Mouse (Mus musculus) frontal cortex, postnatal 36 days (tissue): ENCODE measurements around the gene Epdr1.

Experiments used
- DNase-seq, 2 experiments: peaks; one replicate each; pipeline ENCODE4 v3.0.0; 2022; ENCODE audit warnings: low spot score in 2 of 2

Epdr1 gene

DNA sequence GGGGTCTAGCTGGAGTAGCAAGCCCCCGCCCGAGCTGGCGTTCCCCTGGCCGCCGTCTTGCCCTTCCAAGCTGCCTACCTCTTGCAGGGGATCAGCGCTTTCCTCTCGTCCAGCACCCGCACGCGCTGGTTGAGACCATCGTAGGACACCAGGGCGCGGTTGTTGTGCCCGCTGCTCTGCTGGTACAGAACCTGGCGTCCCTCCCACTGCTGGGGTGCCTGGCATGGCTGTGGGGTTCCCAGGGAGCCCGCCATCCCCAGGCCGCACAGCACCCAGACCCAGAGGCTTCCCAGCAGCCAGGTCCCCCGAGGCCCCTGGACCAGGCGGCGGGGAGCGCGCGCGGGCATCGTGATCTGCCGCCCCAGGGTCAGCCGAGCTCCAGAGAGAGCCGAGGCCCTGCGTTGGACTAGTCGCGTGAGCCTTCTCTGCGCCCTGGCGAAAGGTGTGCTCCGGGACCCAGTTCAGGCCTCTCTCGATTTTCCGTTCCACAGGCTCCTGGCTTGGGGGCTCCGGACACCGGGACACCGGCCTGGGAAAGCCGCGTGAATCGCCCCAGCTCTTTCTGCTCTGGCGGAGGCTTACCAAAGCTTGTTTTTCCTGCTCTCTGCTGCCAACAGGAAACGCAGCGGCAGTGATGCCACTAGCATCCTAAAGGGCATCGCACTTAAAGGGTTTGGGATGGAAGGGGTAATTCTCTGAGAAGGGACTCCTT, at the start of gene Epdr1:
Epdr1 (minus strand) TSS at position 712 of the 712 bp plus-strand sequence.
- DNase-seq = peak; percentile 77

DNA sequence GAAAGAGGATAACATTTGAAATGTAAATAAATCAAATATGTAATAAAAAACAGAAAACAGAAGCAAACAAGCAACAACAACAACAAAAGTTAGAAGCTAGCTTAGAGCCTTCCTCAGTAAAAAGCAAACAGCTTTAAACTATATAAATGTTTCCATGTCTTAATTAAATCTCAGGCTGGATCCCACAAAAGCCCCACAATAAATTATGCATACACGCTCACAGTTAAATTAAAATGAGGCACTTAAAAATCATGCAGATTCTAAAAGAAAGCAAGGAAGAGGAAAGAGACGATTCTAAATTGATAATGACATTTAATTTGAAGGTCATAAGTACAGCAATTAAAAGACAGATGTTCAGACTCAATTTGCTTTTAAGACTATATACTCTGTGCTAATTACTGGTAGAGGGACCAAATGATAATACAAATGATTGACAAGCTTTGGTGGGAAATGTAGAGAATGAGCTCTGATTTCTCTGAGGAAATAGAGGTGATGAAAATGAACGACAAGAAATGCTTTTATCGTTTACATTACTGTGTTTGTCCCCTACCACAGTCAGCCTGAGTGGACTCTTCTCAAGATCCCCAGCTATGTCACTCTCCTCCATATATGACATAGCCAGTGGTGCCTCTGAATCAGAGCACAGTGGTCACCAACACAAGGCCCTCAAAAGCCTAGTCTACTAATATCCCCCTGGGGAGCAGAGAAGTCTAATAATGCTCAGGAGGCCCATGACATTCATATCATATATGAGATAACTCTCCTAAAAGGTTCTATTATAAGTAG, 48.8 kb upstream of the Epdr1 start:
- no peak for DNase-seq

DNA sequence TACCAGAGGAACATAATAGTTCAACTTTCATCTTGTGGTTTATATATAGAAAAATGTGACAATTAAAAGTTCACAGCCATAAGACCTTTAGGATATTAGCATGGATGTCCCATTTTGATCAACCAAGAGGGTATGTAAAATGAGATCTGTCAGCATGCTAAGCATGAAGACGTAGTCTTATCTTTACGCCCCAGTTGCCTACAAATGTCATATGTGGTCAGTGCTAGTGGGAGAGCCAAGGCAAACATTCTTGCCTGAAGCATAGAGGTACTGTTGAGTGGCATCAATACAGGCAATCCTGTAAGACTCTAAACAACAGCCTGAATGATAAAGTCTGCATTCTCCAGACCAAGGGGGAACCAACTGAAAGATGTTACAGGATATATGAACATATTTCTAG, 32.7 kb upstream of the Epdr1 start:
- no peak for DNase-seq

DNA sequence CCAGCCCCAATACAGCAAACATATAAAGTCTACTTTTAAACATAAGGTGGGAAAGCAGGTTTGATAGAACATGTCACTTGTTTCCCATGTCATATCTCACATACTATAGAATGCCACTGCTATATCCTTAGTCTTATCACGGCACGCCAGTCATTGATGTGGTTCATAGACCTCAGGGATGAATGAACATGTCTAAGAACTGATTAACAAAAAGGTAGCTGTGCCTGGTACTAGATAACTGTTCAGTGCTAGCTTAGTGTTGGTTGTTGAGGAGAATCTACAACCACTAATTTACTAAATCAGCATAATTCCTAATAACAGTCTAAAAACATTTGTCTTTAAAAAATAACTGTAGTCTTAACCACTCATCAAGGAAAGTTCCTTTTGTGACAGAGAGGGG, 30.1 kb upstream of the Epdr1 start:
- no peak for DNase-seq

DNA sequence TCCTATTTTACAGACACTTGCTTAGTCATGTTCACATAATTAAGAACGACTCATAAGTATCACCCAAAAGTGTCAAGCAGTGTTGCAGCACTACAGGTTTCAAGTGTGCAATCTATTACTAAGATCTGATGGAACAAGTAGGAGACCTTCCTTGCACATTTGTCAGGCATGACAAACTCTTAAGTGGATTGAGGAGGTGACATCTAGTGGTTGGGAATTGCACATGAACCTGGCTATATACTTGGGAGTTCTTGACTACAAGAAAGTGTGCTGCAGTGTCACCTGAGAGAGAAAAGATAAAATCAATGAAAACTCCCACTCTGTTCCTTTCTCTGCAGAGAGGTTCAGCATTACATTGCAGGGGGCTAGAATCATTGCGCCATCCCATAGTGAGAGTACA, 24.5 kb upstream of the Epdr1 start:
- DNase-seq = peak in 1 of 2 experiments; percentile 27

DNA sequence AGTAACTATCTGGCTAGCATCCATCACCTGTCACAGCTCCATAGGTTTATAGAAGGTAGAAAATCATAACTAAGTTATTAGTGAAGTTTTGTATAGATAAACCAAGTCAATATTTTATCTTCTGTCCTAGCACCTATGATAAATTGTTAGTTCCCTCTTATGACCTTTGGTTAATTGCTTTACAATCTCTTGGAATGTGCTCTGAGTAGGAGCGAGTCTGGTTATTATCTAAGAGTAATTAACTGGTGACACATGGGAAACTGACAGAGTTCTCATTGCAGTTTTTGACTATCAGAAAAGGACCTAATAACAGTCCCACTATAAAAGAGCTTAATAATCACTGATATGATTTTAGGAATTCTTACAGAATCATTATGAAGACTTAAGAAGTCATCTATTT, 23.8 kb upstream of the Epdr1 start:
- no peak for DNase-seq

DNA sequence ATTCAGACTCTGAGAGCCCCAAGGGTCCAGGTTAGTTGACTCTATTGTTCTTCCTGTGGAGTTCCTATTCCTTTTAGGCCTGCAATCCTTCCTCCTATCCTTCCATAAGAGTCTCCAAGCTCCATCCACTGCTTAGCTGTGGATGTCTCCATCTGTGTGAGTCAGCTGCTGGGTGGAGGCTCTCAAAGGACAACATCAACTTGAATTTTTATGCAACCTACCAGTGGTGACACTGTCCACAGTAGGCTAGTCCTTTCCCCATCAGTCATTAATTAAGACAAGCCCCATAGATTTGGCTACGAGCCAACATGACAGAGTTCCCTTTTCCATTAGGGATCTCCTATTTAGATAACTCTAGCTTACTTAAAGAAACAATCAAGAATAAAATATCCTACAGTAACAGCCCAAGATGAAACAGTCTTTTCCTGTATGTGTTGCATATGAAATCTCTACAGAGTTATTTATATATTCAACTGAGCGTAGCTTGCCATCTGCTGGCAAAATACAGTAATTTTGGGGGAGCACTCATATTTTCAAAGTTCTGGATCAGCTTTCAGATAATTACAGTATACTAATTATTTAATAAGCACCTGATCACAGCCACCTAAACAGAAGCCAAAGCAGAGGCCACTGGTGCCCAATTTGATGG, 20.6 kb upstream of the Epdr1 start:
- DNase-seq = peak in 1 of 2 experiments; percentile 42

DNA sequence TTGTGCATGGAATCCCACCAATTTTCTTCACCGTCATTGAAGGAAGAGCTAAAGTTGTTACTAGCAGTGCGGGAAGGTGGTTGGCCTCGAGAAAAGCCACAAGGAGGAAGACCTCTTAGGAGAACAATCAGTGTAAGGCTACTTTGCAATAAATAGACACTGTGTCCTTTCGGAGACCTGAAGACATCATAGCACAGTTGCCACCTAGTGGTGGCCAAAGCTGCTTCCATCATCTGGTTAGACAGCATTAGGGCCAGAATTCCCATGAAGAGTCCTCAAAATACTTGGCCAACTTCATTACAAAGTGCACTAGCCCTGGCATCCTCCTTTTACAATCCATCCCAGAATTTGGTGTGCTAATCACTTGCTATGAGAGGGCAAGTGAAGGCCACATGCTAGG, 16.4 kb upstream of the Epdr1 start:
- DNase-seq = no peak

DNA sequence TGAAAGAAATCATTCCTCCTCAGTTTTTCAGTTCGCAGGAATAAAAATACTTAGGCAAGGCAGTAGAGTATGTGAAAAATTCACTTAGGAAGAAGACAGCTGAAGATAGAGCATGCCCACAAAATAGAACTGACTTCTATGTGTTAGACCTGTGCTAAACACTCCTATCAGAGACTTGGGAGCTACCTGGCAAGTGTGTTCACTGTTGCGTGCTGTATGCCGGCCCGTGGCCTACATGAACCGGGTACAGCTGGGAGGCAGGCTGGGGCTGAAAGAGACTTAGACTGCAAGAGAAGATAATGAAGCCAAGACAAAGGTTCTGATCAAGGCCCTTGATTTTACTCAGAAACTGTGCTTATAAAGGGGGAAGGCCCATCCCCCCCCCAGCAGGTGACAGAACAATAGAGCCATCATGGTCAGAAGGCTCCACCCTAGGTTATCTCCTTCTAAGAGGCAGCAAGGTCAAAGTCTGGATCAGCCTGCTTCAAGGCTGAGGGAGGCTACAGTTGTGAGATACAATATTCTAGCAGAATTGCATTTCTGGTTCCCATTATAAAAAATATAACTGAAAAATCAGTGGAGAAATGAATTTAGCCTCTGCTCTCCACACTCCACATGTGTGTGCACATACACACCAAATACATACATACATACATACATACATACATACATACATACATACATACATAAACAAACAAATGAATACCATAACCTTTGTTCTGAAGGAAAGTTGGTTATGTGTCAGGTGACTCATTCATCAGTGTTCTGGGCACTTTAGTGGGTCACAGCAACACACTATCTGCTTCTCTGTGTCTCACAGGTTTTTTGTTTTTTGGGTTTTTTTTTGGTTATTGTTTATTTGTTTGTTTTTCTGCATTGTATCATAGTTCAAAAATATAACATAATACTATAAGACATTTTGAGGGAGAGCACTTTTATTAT, 11.3 kb upstream of the Epdr1 start:
- DNase-seq = no peak

DNA sequence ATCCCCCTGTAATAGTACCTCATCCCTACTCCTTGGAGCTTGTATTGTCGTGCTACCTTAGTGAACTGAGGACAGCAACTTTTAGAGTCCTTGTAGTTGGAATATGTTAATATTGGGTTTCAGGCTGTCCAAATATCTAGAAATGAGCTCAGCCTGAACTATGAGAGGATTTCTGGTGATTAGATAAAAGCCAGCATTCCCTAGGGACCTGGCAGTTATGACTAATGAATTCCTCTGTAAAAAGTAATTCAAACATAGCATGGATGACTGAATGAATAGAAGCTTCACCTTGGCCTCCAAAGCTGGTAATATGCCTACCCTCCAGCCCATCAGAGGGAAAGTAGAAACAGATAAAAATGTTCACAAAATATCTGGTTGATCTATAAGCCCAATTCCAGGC, 6.7 kb upstream of the Epdr1 start:
- no peak for DNase-seq

DNA sequence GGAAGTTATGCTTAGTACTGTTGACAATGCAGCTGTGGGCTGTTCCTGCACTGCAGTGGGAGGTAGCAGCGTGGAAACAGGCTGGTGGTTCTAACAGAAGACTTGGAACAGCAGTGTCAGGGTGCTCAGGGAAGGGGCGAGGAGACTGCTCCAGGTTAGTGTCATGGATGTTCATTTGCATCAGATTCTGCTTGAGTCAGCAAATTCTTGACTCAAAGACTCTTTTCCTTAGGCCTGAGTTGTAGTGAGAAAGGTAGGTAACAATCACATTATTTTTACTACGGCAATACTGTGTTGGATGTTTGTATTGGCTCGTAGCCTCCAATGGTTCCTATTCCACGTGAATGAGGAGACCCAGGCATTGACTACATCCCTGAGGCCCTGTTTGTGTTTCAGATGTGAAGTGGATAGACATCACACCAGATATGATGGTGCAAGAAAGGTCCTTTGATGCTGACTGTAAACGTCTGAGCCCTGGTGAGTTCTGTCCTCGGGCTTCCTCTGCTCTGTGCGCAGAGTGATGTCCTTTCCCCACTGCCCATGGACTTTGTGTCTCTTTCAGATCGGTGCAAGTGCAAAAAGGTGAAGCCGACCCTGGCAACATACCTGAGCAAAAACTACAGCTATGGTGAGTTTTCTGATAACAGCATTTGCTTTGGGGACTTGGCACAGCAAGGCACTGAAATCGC, 5.0 kb upstream of the Epdr1 start:
- DNase-seq = no peak

DNA sequence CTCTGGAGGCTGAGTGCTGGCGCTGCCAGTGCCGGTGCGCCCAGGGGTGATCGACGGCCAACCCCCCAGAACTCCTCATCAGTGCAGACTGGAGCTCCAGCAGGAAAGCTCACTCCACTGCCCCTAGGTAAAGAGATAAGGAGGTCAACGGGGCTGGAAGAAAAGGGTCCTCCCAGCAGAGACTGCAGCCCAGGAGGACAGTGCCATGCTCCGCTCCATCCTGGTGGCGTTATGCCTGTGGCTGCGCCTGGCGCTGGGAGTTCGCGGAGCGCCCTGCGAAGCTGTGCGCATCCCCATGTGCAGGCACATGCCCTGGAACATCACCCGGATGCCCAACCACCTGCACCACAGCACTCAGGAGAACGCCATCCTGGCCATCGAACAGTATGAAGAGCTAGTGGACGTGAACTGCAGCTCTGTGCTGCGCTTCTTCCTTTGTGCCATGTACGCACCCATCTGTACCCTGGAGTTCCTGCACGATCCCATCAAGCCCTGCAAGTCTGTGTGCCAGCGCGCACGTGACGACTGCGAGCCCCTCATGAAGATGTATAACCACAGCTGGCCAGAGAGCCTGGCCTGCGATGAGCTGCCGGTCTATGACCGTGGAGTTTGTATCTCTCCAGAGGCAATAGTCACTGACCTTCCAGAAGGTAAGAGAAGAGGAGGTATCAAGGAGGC, 3.6 kb upstream of the Epdr1 start:
- peak; percentile 47 to 54 for DNase-seq

DNA sequence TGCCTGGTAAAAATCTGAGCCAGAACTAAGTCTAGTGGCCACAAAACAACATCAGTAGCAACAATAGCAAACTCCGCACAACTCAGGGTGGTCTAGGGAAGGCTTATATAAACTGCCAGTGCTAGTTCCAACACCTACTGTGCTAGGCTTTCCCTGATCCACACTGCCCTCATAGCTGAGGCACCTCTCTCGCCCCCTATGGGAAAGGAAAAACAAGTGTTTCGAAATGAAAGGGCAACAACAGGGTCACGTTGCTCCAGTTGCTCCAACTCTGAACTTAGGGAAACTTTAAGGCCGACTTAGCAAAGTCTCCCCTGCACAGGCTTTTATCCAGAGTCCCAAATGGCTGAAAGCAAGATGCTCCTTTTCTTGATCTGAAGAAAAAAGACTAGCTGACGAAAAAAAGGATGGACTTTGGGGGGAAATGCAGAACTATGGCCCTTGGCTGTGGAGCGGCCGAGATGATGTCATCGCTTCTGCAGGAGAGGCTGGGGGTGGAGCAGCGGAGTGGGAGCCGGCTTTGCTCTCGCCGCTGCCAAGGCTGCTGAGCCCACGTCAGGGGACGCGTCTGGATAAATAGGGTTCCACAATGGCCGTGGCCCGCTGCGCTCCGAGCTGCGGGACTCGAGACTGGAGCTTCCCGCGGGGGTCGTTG, 3.0 kb upstream of the Epdr1 start, which contains the start of gene Sfrp4:
Sfrp4 (plus strand) TSS at position 532 of the 655 bp plus-strand sequence.
- DNase-seq = no peak

DNA sequence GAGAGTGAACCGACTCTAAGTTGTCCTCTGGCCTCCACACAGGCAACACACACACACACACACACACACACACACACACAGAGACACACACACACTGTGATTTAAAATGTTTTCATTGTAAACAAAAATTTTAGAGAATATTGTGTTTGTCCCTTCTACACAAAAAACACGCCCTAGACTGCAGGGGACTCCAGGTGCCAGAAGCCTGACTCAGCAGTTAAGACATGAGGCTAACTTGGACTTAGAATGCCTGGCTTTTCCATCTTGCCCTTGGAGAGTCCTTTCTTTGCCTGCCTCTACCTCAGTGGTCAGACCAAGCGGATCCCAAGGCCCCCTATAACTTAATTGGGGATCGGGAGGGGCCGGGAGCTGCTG, 899 bp downstream of the Epdr1 start:
- DNase-seq = no peak

DNA sequence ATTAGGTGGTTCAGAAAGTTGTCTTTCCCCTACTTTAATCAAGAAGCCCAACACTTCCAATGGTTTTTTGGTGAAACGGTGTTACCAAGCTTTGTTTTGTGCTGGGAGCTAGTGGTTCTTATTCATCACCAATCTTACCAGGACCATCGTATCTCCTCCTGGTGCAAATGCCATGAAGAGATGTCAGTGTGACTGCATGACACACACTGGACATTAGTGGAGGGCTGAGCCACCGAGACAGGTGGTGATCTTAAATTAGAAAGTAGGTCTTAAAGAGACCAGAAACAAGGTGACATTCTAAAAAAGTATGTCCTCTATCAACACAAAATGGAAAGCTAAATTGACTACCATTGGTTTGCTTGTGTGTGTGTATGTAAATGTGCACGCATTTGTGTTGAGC, 1.6 kb downstream of the Epdr1 start:
- no peak for DNase-seq

DNA sequence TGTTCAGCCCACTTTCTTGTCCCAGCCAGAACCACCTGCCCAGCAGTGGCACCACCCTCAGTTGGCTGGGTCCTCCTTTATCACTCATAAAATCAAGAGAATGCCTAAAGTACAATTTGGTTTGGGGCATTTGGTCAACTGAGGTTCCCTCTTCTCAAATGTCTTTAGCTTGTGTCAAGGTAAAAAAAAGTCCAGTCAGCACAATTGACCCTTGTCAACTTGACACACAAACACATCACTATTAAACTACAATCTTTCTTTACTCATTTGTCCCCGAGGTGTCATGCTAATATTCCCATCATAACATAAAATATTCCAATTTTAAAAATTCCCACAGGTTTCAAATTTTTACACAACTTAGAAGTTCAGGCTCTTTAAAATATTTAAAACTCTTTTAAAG, 5.4 kb downstream of the Epdr1 start:
- no peak for DNase-seq

DNA sequence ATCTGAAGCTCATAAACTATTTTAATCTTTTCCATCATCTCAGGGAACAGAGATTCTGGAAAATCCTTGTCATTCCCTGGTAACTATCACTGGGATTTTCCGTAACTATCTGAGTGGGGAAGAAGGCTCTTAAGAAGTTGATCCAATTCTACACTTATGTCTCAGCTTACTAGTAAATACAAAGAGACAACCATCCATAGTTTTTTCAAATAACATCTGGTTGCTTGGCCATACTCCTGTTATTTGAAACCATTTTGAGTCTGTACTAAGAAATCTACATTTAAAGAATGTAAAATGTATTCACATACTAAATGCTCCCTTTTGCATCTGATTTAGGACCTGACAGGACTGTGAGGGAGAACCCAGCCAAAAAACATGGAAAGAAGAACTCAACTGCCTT, 6.3 kb downstream of the Epdr1 start:
- DNase-seq = no peak

DNA sequence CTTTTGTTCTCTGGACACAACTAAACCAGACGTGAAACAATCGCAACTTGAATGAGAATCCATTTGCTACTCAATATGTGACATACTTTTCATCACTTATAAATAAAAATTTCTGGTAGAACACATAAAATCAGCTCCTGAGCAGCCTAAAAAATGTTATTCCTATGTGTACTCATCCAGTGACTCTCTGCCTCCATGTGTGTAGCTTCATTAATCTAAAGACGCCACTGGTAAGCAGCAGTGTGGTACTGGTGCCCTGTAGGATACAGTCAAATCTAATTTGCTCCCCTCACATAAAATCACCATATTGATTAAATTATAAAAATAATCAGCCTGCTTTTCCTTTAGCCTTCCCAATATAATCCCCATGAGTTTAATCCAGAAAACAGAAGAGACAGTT, 6.8 kb downstream of the Epdr1 start:
- no peak for DNase-seq

DNA sequence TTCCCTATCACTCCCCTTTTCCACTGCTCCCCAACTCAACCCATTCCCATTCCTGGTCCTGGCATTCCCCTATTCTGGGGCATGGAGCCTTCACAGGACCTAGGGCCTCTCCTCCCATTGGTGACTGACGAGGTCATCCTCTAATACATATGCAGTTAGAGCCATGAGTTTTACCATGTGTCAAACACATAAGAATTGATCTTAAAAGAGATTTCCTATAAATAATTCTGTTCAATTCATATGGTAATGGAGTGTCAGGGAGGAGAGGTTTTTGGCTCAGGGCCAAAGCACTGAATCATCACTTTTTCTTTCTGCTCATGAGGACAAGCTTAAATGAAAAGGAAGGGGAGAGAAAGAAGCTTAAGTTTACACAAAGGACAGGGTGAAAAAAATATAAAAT, 7.4 kb downstream of the Epdr1 start:
- DNase-seq = peak in 1 of 2 experiments; percentile 12

DNA sequence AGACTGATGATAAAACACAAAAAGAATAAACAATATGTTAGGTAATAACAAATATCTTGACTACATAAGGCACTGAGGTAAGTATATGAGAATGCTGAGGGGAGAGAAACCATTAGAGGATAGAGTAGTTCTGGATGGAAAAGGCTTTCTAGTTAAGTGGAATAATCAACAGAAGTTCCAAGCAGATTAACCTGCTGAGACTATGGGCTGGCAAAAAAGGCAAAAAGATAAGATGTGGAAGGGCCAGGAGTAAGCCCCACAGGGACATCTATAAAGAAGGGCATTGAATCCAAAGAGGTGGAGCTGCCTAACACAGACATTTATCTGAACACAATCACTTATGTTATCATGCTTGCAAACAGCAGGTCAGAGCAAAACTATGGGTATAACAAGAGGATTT, 11.6 kb downstream of the Epdr1 start:
- no peak for DNase-seq
